Mouse (Mus musculus) liver, embryonic 16.5 days (tissue): ENCODE results near the gene Nagk. TPM values are rescaled to one million over a fixed set of nuclear protein-coding genes. Genes with fewer than 3 reads are reported as not detected.

Experiments used
- polyA plus RNA-seq: library from polyadenylated mRNA; unstranded; fragments of >200 nt; fragmentation: Nextera tagmentation; extraction: Ambion mirVana; gene quantifications from 2 replicates; pipeline ENCODE4 v1.2.1, GENCODE M21; 2015

Nagk gene
- polyA plus RNA-seq, 1 experiment from 2014 or later, result 20.1 TPM

Other genes starting within 250 kb of the Nagk start
- gene Stambp, start 222.3 kb upstream of the Nagk start, polyA plus RNA-seq, result 9.6 TPM in 2 replicates
- gene Clec4f, start 138.8 kb upstream of the Nagk start, polyA plus RNA-seq, result 17.8 and 20.6 TPM in 2 replicates
- 1.3 and 1.4 TPM in 2 replicates for gene Cd207, start 117.1 kb upstream of the Nagk start, polyA plus RNA-seq
- not detected in 2 replicates for gene Vax2, start 83.7 kb upstream of the Nagk start, polyA plus RNA-seq
- gene Atp6v1b1, start 52.0 kb upstream of the Nagk start, polyA plus RNA-seq, result not detected in 2 replicates
- not detected in 2 replicates for gene Ankrd53, start 32.3 kb upstream of the Nagk start, polyA plus RNA-seq
- gene Tex261, start 19.2 kb upstream of the Nagk start, polyA plus RNA-seq, result 39.2 and 42.0 TPM in 2 replicates
- 3.5 and 4.2 TPM in 2 replicates for gene Paip2b, start 36.8 kb downstream of the Nagk start, polyA plus RNA-seq
- 14.5 and 15.1 TPM in 2 replicates for gene Zfp638, start 72.1 kb downstream of the Nagk start, polyA plus RNA-seq
- gene Dysf, start 213.6 kb downstream of the Nagk start, polyA plus RNA-seq, result 2.1 and 2.8 TPM in 2 replicates